In the genomic region with DNA sequence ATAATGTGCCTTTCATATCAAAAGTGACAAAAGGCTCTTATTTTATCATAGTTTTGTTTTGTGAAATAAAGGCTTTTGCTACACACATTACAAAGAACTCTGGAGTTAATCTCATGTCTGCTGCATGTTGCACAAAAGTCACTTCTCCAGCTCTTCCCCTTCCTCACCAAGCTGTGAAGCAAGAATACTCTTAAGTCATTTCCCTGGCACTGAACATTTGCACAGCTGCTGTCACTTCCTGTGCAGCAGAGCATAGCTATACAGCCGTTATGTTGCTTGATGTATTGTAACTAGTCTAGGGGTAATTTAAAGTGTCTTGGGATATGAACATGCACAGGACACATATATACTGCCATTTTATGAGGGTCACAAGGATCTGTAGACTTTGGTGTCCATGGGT, we compare ENCODE assay signal across 21 mouse cellular contexts. TPM values are rescaled to one million over a fixed set of nuclear protein-coding genes. Genes with fewer than 3 reads are reported as not detected.
"Had no signal": no experiment of that assay in that cellular context is flagged by ENCODE, and none has a peak within 500 bp of the region (broad histone marks: within the 10 kb centered on the region; RNA-seq: fewer than 3 reads in every experiment).

No protein-coding gene starts in this region.

- H3K4me2 ChIP-seq: intestine, embryonic 15.5 days; kidney, embryonic 15.5 days; limb, embryonic 12.5 days; limb, embryonic 15.5 days; liver, embryonic 12.5 days; liver, embryonic 15.5 days; midbrain, embryonic 13.5 days had no signal

- H3K27me3 ChIP-seq: intestine, embryonic 15.5 days; kidney, embryonic 15.5 days; limb, embryonic 12.5 days; limb, embryonic 15.5 days; liver, embryonic 12.5 days; liver, embryonic 15.5 days; midbrain, embryonic 13.5 days had no signal

- H3K4me3 ChIP-seq: intestine, embryonic 15.5 days; kidney, embryonic 15.5 days; limb, embryonic 12.5 days; limb, embryonic 15.5 days; liver, embryonic 12.5 days; liver, embryonic 15.5 days; midbrain, embryonic 13.5 days had no signal

- H3K9ac ChIP-seq: intestine, embryonic 15.5 days; kidney, embryonic 15.5 days; limb, embryonic 12.5 days; limb, embryonic 15.5 days; liver, embryonic 12.5 days; liver, embryonic 15.5 days; midbrain, embryonic 13.5 days had no signal

- H3K4me1 ChIP-seq: intestine, embryonic 15.5 days; kidney, embryonic 15.5 days; limb, embryonic 12.5 days; limb, embryonic 15.5 days; liver, embryonic 12.5 days; liver, embryonic 15.5 days; midbrain, embryonic 13.5 days had no signal

- H3K9me3 ChIP-seq: intestine, embryonic 15.5 days; kidney, embryonic 15.5 days; limb, embryonic 15.5 days; liver, embryonic 15.5 days had no signal

- ATAC-seq: intestine, embryonic 15.5 days; liver, embryonic 12.5 days; midbrain, embryonic 13.5 days had no signal

- DNase-seq: kidney, adult 11 months; kidney, adult 8-10 months; kidney, postnatal 10 days; kidney, postnatal 4 days; left cerebral cortex, postnatal 4 days; lung, adult 2 months; retina, postnatal 1 day; right cerebral cortex, postnatal 25 days; thymus, adult 18-20 months; thymus, postnatal 36 days had no signal

- H3K27ac ChIP-seq: intestine, embryonic 15.5 days; kidney, embryonic 15.5 days; limb, embryonic 12.5 days; limb, embryonic 15.5 days; liver, embryonic 12.5 days; liver, embryonic 15.5 days; midbrain, embryonic 13.5 days had no signal

RNA-seq across cellular contexts. Expression of a gene that starts 52.8 kb away (rescaled TPM):
- polyA plus RNA-seq: limb, embryonic 12.5 days; limb, embryonic 15.5 days; liver, embryonic 12.5 days; liver, embryonic 15.5 days; lung, adult 2 months; lung, embryonic 16.5 days; small intestine, adult 2 months; testis, adult 2 months; urinary bladder, adult 2 months had no signal
